In genomic region chr3:104992709-104993388, GRCm38 (mm10) we compare ENCODE assay signal across 8 mouse cellular contexts. TPM values are rescaled to one million over a fixed set of nuclear protein-coding genes. Genes with fewer than 3 reads are reported as not detected.
DNase-seq lines count a peak whose midpoint lies in the region; ATAC-seq and TF ChIP-seq lines count a peak whose summit lies in the region.

No protein-coding gene starts in this region.

- no peaks in the 10 kb centered on the region for H3K9me3 ChIP-seq in hindbrain, embryonic 12.5 days (replicated peaks)

- no peaks in the 10 kb centered on the region for H3K27me3 ChIP-seq in Patski
- H3K27me3 ChIP-seq in hindbrain, embryonic 12.5 days, result no peaks in the 10 kb centered on the region

- peak; percentile 92 for ATAC-seq in Patski
- peak; percentile 87 for ATAC-seq in hindbrain, embryonic 12.5 days (ENCODE audit: low FRiP score)

- TF ChIP-seq CTCF in Patski (IDR thresholded peaks at IDR 0.05), result no peak

- POLR2A ChIA-PET in Patski (lab: Charles Lee), result interaction anchor here (0.6 to 3.2 kb wide), 7 partner anchors 12 to 222 kb away, joined by 3 to 19 read pairs (median 4); no protein-coding TSS in a partner anchor

- H3K36me3 ChIP-seq in hindbrain, embryonic 12.5 days, result no peaks in the 10 kb centered on the region

- peaks cover 15% of the 10 kb centered on the region for H3K4me1 ChIP-seq in hindbrain, embryonic 12.5 days

- CTCF ChIA-PET in Patski (lab: Charles Lee), result interaction anchor here (0.7 to 8.8 kb wide), 21 partner anchors 10 to 281 kb away, joined by 3 to 192 read pairs (median 4); partner anchors contain the start of genes Cttnbp2nl and Rhoc

- 13% methylated on average over 23 of the region's 23 CpGs for WGBS in hindbrain, embryonic 12.5 days

- H3K4me3 ChIP-seq in hindbrain, embryonic 12.5 days, result no peak overlapping the region

- in situ Hi-C loops in Patski (cut with MboI; ENCODE audit: low pct_unique_long_range_greater_than_20kb), result loop anchor here (5.0 to 10.0 kb wide), 2 partner anchors 206 to 478 kb away; partner anchors contain the start of genes Lrig2 and Rhoc

- peak overlapping the region; percentile 28 for H3K4me2 ChIP-seq in hindbrain, embryonic 12.5 days (replicated peaks)

- DNase-seq in Patski (ENCODE audit: low read depth, low spot score), result peak; percentile 83
- peak; percentile 94 to 97 for DNase-seq in cerebellum, postnatal 14 days
- peak; percentile 78 to 88 for DNase-seq in frontal cortex, postnatal 14 days (ENCODE audit: low spot score in 2 of 2)
- DNase-seq in layer of hippocampus, postnatal 10 days (ENCODE audit: low spot score in 2 of 2), result peak; percentile 94 to 96
- DNase-seq in lung, postnatal 10 days, result peak; percentile 95
- DNase-seq in ovary, postnatal 14 days (ENCODE audit: low spot score), result peak; percentile 85
- peak; percentile 67 to 91 for DNase-seq in thymus, postnatal 10 days (ENCODE audit: low spot score in 2 of 2)

- H3K9ac ChIP-seq in hindbrain, embryonic 12.5 days, result no peak overlapping the region

- H3K27ac ChIP-seq in hindbrain, embryonic 12.5 days, result no peak overlapping the region

RNA-seq across cellular contexts. Expression of gene Wnt2b, which starts 31.1 kb away (rescaled TPM):
- 1.7 TPM for polyA plus RNA-seq in Patski (2021)
- polyA plus RNA-seq in hindbrain, embryonic 12.5 days (2016; fragmentation: Nextera tagmentation; extraction: Ambion mirVana), result 1.1 and 1.9 TPM in 2 replicates
- total RNA-seq in layer of hippocampus, postnatal 10 days (2021), result under 1 TPM; 0.74 to 0.89 TPM
